Mouse (Mus musculus): ENCODE measurements at regions not wholly inside any gene's neighbourhood (a gene's known extent, or its start where the extent isn't known, plus 50 kb on each side); places are given as distances from the start of the nearest gene placed in this dataset.

- H3K9me3 ChIP-seq: no peaks in the 10 kb centered on the region
- H3K4me1 ChIP-seq (replicated peaks): peaks cover 28% of the 10 kb centered on the region
- H3K36me3 ChIP-seq: no peaks in the 10 kb centered on the region
- H3K4me3 ChIP-seq (replicated peaks): no peak overlapping the region
- ATAC-seq: peak; percentile 87
- H3K9ac ChIP-seq (replicated peaks): no peak overlapping the region
- H3K4me2 ChIP-seq (replicated peaks): peak overlapping the region; percentile 7; the same call in 1 of the 2 replicates
- peak overlapping the region; percentile 79 for H3K27ac ChIP-seq
- WGBS: 32% methylated on average over 6 of the region's 6 CpGs
- no peaks in the 10 kb centered on the region for H3K27me3 ChIP-seq
These were observed 535.6 kb downstream of the Basp1 start for GRCm38 (mm10) chr15:24877711-24878598.

DNA sequence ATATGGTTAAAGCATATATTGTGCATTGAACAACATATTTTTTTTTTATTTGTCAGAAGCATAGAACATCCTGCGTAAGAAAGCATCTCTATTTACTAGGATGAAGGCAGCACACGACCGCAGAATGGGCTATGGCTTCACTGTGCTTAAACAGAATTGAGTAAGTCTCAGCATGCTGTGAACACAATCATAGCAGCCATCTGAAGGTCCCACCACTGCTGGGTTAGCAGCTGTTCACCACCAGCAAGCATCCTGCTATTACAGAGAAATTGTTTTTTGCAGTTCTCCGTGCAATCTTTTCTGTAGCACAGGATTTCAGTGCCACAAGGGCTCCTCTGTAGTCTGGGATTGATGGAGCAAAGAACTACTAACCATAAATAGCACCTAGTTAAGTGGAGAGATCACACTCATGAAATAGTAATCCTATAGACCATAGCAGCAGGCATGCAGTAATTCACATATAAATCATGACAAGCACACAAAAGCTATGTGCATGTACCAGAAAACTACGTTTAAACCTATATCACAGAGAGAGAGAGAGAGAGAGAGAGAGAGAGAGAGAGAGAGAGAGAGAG lies 537.3 kb downstream of the Basp1 start:
- H3K27me3 ChIP-seq: no peaks in the 10 kb centered on the region
- H3K36me3 ChIP-seq: no peaks in the 10 kb centered on the region
- no peaks in the 10 kb centered on the region for H3K9me3 ChIP-seq
- H3K9ac ChIP-seq (replicated peaks): no peak overlapping the region
- H3K4me3 ChIP-seq (replicated peaks): no peak overlapping the region
- WGBS: 66% methylated on average over 5 of the region's 5 CpGs
- no peak; the same call in 1 of the 2 replicates for ATAC-seq
- H3K4me2 ChIP-seq (replicated peaks): no peak overlapping the region
- peaks cover 28% of the 10 kb centered on the region for H3K4me1 ChIP-seq (replicated peaks)
- peak overlapping the region; percentile 44 for H3K27ac ChIP-seq

DNA sequence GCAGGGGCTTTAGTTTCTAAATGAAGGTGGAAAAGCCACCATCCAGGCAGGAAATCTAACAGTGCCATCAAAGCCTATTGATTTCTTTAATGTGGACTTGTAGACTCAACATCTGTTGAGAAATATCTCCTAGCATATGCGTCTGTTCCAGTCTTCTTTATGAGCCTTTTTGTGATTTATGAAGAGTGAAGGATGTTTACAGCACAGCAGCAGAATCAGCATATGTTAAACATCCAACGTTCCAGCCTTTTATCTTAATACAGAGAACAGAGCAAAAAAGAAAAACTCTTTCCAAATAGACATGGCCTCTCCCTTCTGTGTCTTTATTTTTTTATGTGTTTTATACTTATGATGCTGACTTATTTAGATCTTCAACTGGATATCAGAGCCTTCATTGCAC lies 573.3 kb downstream of the Basp1 start:
- no peak overlapping the region for H3K9ac ChIP-seq (replicated peaks)
- H3K4me2 ChIP-seq (replicated peaks): no peak overlapping the region
- no peaks in the 10 kb centered on the region for H3K27me3 ChIP-seq
- H3K27ac ChIP-seq: no peak overlapping the region
- no peaks in the 10 kb centered on the region for H3K36me3 ChIP-seq
- H3K9me3 ChIP-seq: no peaks in the 10 kb centered on the region
- 81% methylated on average over 2 of the region's 2 CpGs for WGBS
- no peaks in the 10 kb centered on the region for H3K4me1 ChIP-seq (replicated peaks)
- no peak for ATAC-seq
- no peak overlapping the region for H3K4me3 ChIP-seq (replicated peaks)

GRCm38 (mm10) chr15:24838390-24838789 lies 575.2 kb downstream of the Basp1 start:
- WGBS: 92% methylated on average over 7 of the region's 7 CpGs
- H3K9ac ChIP-seq (replicated peaks): no peak overlapping the region
- no peak overlapping the region for H3K4me2 ChIP-seq (replicated peaks)
- no peaks in the 10 kb centered on the region for H3K9me3 ChIP-seq
- H3K36me3 ChIP-seq: no peaks in the 10 kb centered on the region
- ATAC-seq: no peak
- no peaks in the 10 kb centered on the region for H3K4me1 ChIP-seq (replicated peaks)
- no peak overlapping the region for H3K27ac ChIP-seq
- H3K4me3 ChIP-seq (replicated peaks): no peak overlapping the region
- no peaks in the 10 kb centered on the region for H3K27me3 ChIP-seq

DNA sequence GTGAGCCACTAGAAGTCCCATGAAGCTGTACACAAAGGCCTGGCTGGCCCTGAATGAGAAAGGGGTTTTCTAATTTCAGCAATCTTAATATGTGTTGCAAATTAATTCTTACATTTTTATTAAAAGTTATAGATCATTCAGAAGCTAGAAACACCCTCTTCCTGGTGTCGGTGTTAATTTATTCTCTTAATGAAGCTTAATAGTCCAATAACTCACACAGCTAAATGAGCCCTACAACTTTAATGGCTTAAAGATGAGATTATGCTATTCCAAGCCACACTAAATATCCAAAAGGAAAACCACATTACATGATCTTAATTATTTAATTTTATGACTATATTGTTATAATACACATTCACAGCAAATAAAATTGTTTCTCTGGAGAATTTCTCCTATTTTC lies 585.7 kb downstream of the Basp1 start:
- no peak overlapping the region for H3K27ac ChIP-seq
- H3K36me3 ChIP-seq: no peaks in the 10 kb centered on the region
- H3K4me1 ChIP-seq (replicated peaks): no peaks in the 10 kb centered on the region
- no peak overlapping the region for H3K4me3 ChIP-seq (replicated peaks)
- ATAC-seq: no peak
- H3K27me3 ChIP-seq: no peaks in the 10 kb centered on the region
- 84% methylated on average over 1 of the region's 1 CpGs for WGBS
- H3K4me2 ChIP-seq (replicated peaks): no peak overlapping the region
- no peaks in the 10 kb centered on the region for H3K9me3 ChIP-seq
- H3K9ac ChIP-seq (replicated peaks): no peak overlapping the region

- no peak for ATAC-seq
- no peaks in the 10 kb centered on the region for H3K36me3 ChIP-seq
- H3K9me3 ChIP-seq: no peaks in the 10 kb centered on the region
- no peaks in the 10 kb centered on the region for H3K27me3 ChIP-seq
- H3K27ac ChIP-seq: no peak overlapping the region
- no peak overlapping the region for H3K4me2 ChIP-seq (replicated peaks)
- no peaks in the 10 kb centered on the region for H3K4me1 ChIP-seq (replicated peaks)
- no peak overlapping the region for H3K9ac ChIP-seq (replicated peaks)
- H3K4me3 ChIP-seq (replicated peaks): no peak overlapping the region
These were observed 586.3 kb downstream of the Basp1 start for GRCm38 (mm10) chr15:24827259-24827658.

GRCm38 (mm10) chr15:24796836-24797235 lies 616.7 kb downstream of the Basp1 start:
- H3K9ac ChIP-seq (replicated peaks): no peak overlapping the region
- H3K4me2 ChIP-seq (replicated peaks): no peak overlapping the region
- no peaks in the 10 kb centered on the region for H3K27me3 ChIP-seq
- H3K9me3 ChIP-seq: no peaks in the 10 kb centered on the region
- no peaks in the 10 kb centered on the region for H3K4me1 ChIP-seq (replicated peaks)
- no peak overlapping the region for H3K4me3 ChIP-seq (replicated peaks)
- H3K27ac ChIP-seq: no peak overlapping the region
- 69% methylated on average over 1 of the region's 1 CpGs for WGBS
- no peak for ATAC-seq
- H3K36me3 ChIP-seq: no peaks in the 10 kb centered on the region

DNA sequence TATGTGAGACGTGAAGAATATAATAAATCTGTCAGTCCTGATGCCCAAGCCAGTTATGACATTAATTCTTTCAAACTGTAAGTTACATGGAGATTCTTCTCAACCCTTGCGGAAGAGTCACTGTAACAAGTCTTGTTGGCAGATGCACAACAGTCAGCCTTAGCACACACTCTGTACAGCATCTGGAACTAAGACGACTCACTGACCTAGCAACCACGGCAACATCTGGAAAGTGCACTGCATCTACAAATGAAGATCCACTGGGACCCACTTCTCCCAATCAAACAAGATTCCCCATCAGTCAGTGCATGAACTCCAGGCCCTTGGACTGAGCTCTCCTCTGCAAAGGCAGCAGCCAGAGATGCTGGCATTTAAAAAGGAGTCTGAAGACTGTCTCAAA lies 620.2 kb downstream of the Basp1 start:
- no peak for ATAC-seq
- H3K4me3 ChIP-seq (replicated peaks): no peak overlapping the region
- WGBS: 86% methylated on average over 4 of the region's 4 CpGs
- no peaks in the 10 kb centered on the region for H3K27me3 ChIP-seq
- H3K27ac ChIP-seq: no peak overlapping the region
- H3K4me2 ChIP-seq (replicated peaks): no peak overlapping the region
- H3K9me3 ChIP-seq: no peaks in the 10 kb centered on the region
- H3K9ac ChIP-seq (replicated peaks): no peak overlapping the region
- H3K4me1 ChIP-seq (replicated peaks): no peaks in the 10 kb centered on the region
- no peaks in the 10 kb centered on the region for H3K36me3 ChIP-seq

- H3K27ac ChIP-seq: no peak overlapping the region
- H3K4me3 ChIP-seq (replicated peaks): no peak overlapping the region
- H3K9ac ChIP-seq (replicated peaks): no peak overlapping the region
- H3K36me3 ChIP-seq: no peaks in the 10 kb centered on the region
- no peaks in the 10 kb centered on the region for H3K27me3 ChIP-seq
- no peak for ATAC-seq
- H3K9me3 ChIP-seq: no peaks in the 10 kb centered on the region
- no peak overlapping the region for H3K4me2 ChIP-seq (replicated peaks)
- WGBS: 73% methylated on average over 3 of the region's 3 CpGs
- no peaks in the 10 kb centered on the region for H3K4me1 ChIP-seq (replicated peaks)
These were observed 627.2 kb downstream of the Basp1 start for GRCm38 (mm10) chr15:24786336-24786735.

GRCm38 (mm10) chr15:24778234-24778633 lies 635.3 kb downstream of the Basp1 start:
- H3K4me3 ChIP-seq (replicated peaks): no peak overlapping the region
- no peak overlapping the region for H3K4me2 ChIP-seq (replicated peaks)
- no peaks in the 10 kb centered on the region for H3K36me3 ChIP-seq
- no peak for ATAC-seq
- H3K27me3 ChIP-seq: no peaks in the 10 kb centered on the region
- 91% methylated on average over 1 of the region's 1 CpGs for WGBS
- H3K27ac ChIP-seq: no peak overlapping the region
- H3K4me1 ChIP-seq (replicated peaks): no peaks in the 10 kb centered on the region
- no peak overlapping the region for H3K9ac ChIP-seq (replicated peaks)
- H3K9me3 ChIP-seq: no peaks in the 10 kb centered on the region

- H3K36me3 ChIP-seq: no peaks in the 10 kb centered on the region
- no peaks in the 10 kb centered on the region for H3K9me3 ChIP-seq
- H3K27me3 ChIP-seq: no peaks in the 10 kb centered on the region
- H3K4me2 ChIP-seq (replicated peaks): no peak overlapping the region
- no peak overlapping the region for H3K4me3 ChIP-seq (replicated peaks)
- peak; percentile 50; the same call in 1 of the 2 replicates for ATAC-seq
- H3K4me1 ChIP-seq (replicated peaks): peaks cover 11% of the 10 kb centered on the region; the same call in 1 of the 2 replicates
- H3K9ac ChIP-seq (replicated peaks): no peak overlapping the region
- H3K27ac ChIP-seq: no peak overlapping the region
- 7% methylated on average over 2 of the region's 2 CpGs for WGBS
These were observed 661.9 kb downstream of the Basp1 start for GRCm38 (mm10) chr15:24751480-24752157.

DNA sequence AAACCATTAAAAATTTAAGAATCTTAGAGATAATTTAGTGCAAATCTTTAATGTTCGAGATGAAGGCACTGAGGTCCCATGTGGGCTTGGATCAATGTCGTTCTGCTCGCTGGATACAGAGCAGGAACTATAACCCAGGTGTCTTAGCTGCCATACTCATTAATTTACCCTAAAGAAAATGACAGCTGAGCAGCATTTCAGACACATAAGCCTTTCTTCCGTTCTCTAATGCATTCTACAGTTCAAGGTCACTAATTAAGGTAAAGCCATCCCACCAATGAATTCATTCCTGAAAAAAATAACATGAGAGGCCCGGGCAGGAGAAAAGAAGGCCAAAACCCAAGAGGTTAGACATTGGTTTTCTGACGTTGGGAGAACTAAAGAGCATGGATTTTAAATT lies 670.3 kb downstream of the Basp1 start:
- peak; percentile 83 for ATAC-seq
- no peaks in the 10 kb centered on the region for H3K9me3 ChIP-seq

More for the DNA sequence above, 670.3 kb downstream of the Basp1 start:
- Histone ChIP-seq H3K9ac (replicated peaks) (no peak overlapping the region), H3K4me1 (replicated peaks) (no peaks in the 10 kb centered on the region), H3K36me3 (no peaks in the 10 kb centered on the region), H3K4me2 (replicated peaks) (no peak overlapping the region), H3K27me3 (no peaks in the 10 kb centered on the region), H3K4me3 (replicated peaks) (no peak overlapping the region), H3K27ac (no peak overlapping the region)
- WGBS: 34% methylated on average over 6 of the region's 6 CpGs

All from midbrain, embryonic 13.5 days (tissue).